Mouse (Mus musculus) neural tube, embryonic 10.5 days (tissue): ENCODE data around the gene Lrrc40.

Experiments
- DNase-seq: peaks from one replicate; pipeline ENCODE4 v3.0.0-alpha.2; 2017; ENCODE audit warnings: low spot score; ENCODE audit errors: extremely low spot score

Gene Lrrc40

GRCm38 (mm10) chr3:158036329-158036988, at the start of gene Lrrc40, which contains the start of gene Srsf11:
TSS of gene Lrrc40 (plus strand) at chr3:158036662.
TSS of gene Srsf11 (minus strand) at chr3:158036639.
- peak; percentile 95 for DNase-seq

- no peak for DNase-seq
Measured at GRCm38 (mm10) chr3:157993322-157993721, 43.1 kb upstream of the Lrrc40 start.

GRCm38 (mm10) chr3:157995726-157996125, 40.7 kb upstream of the Lrrc40 start:
- DNase-seq = no peak

- no peak for DNase-seq
Measured at GRCm38 (mm10) chr3:157998742-157999369, 37.6 kb upstream of the Lrrc40 start.

GRCm38 (mm10) chr3:158008647-158009046, 27.8 kb upstream of the Lrrc40 start:
- DNase-seq = no peak

GRCm38 (mm10) chr3:158009762-158010320, 26.6 kb upstream of the Lrrc40 start:
- no peak for DNase-seq

GRCm38 (mm10) chr3:158031371-158031925, 5.0 kb upstream of the Lrrc40 start:
- DNase-seq = peak; percentile 89

- no peak for DNase-seq
Measured at GRCm38 (mm10) chr3:158032106-158032505, 4.4 kb upstream of the Lrrc40 start.

- DNase-seq = no peak
Measured at GRCm38 (mm10) chr3:158035866-158036265, 596 bp upstream of the Lrrc40 start.

- DNase-seq = no peak
Measured at GRCm38 (mm10) chr3:158038106-158038505, 1.6 kb downstream of the Lrrc40 start.

- DNase-seq = no peak
Measured at GRCm38 (mm10) chr3:158040755-158041154, 4.3 kb downstream of the Lrrc40 start.

GRCm38 (mm10) chr3:158049508-158049907, 13.0 kb downstream of the Lrrc40 start:
- no peak for DNase-seq

GRCm38 (mm10) chr3:158060621-158061291, 24.3 kb downstream of the Lrrc40 start:
- no peak for DNase-seq

GRCm38 (mm10) chr3:158061811-158062523, 25.5 kb downstream of the Lrrc40 start:
- no peak for DNase-seq

- DNase-seq = no peak
Measured at GRCm38 (mm10) chr3:158065256-158065655, 28.8 kb downstream of the Lrrc40 start.

GRCm38 (mm10) chr3:158067916-158068315, 31.5 kb downstream of the Lrrc40 start:
- no peak for DNase-seq

- DNase-seq = peak; percentile 20
Measured at GRCm38 (mm10) chr3:158068613-158069263, 32.3 kb downstream of the Lrrc40 start.

- DNase-seq = no peak
Measured at GRCm38 (mm10) chr3:158075004-158075403, 38.5 kb downstream of the Lrrc40 start.

- no peak for DNase-seq
Measured at GRCm38 (mm10) chr3:158076685-158077379, 40.4 kb downstream of the Lrrc40 start.

- no peak for DNase-seq
Measured at GRCm38 (mm10) chr3:158077380-158077772, 40.9 kb downstream of the Lrrc40 start.
